Mouse (Mus musculus) lung, postnatal 0 days (tissue): Measurements from ENCODE around the gene Tbc1d16.

ENCODE experiments used
- CTCF ChIP-seq: IDR thresholded peaks from 2 replicates; pipeline ENCODE4 v1.5.1; 2016; ENCODE audit warnings: antibody characterized with exemption, mild to moderate bottlenecking
- EP300 ChIP-seq: IDR thresholded peaks from 2 replicates; pipeline ENCODE4 v1.6.1; 2016; ENCODE audit warnings: antibody characterized with exemption, mild to moderate bottlenecking, control low read depth

DNA sequence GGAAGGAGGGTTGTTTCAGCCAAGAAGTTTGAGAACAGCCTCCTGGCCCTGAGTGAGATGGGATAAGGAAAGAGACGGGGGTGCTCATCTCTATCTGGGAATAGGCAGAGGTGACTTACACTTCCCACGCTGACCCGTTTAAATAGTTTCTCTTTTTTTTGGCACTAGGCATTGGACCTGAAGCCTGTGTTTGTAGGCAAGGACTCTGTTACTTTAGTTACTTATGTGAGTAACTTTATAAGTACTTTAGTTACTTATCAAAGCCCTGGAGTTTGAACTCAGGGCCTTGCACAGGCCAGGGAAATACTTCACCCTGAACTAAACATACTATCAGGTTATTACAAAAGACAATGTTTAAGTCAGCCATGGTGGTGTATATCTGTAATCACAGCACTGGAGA is 124.3 kb downstream of the Tbc1d16 start:
- TF ChIP-seq CTCF (no peak), EP300 (no peak)
